Mouse (Mus musculus) brain, embryonic 18.5 days (tissue): ENCODE measurements at regions not wholly inside any gene's neighbourhood (a gene's known extent, or its start where the extent isn't known, plus 50 kb on each side); places are given as distances from the start of the nearest gene placed in this dataset.

Source experiments
- DNase-seq: peaks from one replicate; pipeline ENCODE4 v3.0.0-alpha.2; 2012; ENCODE audit warnings: low read depth, low spot score

GRCm38 (mm10) chr12:15741219-15741618 lies 75.5 kb downstream of the Trib2 start:
- DNase-seq = no peak

- no peak for DNase-seq
Observed at GRCm38 (mm10) chr12:15738989-15739388, 77.7 kb downstream of the Trib2 start.

GRCm38 (mm10) chr12:15731261-15731660 lies 85.5 kb downstream of the Trib2 start:
- peak; percentile 8 for DNase-seq

- DNase-seq = no peak
Observed at GRCm38 (mm10) chr12:15729696-15730095, 87.0 kb downstream of the Trib2 start.

- DNase-seq = no peak
Observed at GRCm38 (mm10) chr12:15723529-15723928, 93.2 kb downstream of the Trib2 start.

GRCm38 (mm10) chr12:15722161-15722560 lies 94.6 kb downstream of the Trib2 start:
- no peak for DNase-seq

GRCm38 (mm10) chr12:15720171-15720570 lies 96.6 kb downstream of the Trib2 start:
- no peak for DNase-seq

GRCm38 (mm10) chr12:15718827-15719226 lies 97.9 kb downstream of the Trib2 start:
- DNase-seq = no peak

GRCm38 (mm10) chr12:15717989-15718388 lies 98.7 kb downstream of the Trib2 start:
- no peak for DNase-seq

GRCm38 (mm10) chr12:15717342-15717741 lies 99.4 kb downstream of the Trib2 start:
- no peak for DNase-seq

- no peak for DNase-seq
Observed at GRCm38 (mm10) chr12:15713623-15714022, 103.1 kb downstream of the Trib2 start.

- no peak for DNase-seq
Observed at GRCm38 (mm10) chr12:15707570-15708095, 109.1 kb downstream of the Trib2 start.

GRCm38 (mm10) chr12:15704412-15704811 lies 112.3 kb downstream of the Trib2 start:
- DNase-seq = no peak

- DNase-seq = no peak
Observed at GRCm38 (mm10) chr12:15702137-15702536, 114.6 kb downstream of the Trib2 start.

GRCm38 (mm10) chr12:15698829-15699228 lies 117.9 kb downstream of the Trib2 start:
- no peak for DNase-seq

- no peak for DNase-seq
Observed at GRCm38 (mm10) chr12:15698042-15698771, 118.5 kb downstream of the Trib2 start.

- no peak for DNase-seq
Observed at GRCm38 (mm10) chr12:15688342-15688741, 128.4 kb downstream of the Trib2 start.

- DNase-seq = no peak
Observed at GRCm38 (mm10) chr12:15684311-15684710, 132.4 kb downstream of the Trib2 start.

GRCm38 (mm10) chr12:15681678-15682355 lies 134.9 kb downstream of the Trib2 start:
- DNase-seq = no peak

- DNase-seq = no peak
Observed at GRCm38 (mm10) chr12:15676127-15676526, 140.6 kb downstream of the Trib2 start.

GRCm38 (mm10) chr12:15659755-15660154 lies 157.0 kb downstream of the Trib2 start:
- DNase-seq = no peak

- no peak for DNase-seq
Observed at GRCm38 (mm10) chr12:15659332-15659731, 157.4 kb downstream of the Trib2 start.

GRCm38 (mm10) chr12:15657748-15658251 lies 158.9 kb downstream of the Trib2 start:
- DNase-seq = no peak
